Mouse (Mus musculus) thymus, adult 2 months (tissue): Measurements from ENCODE around the gene Hist2h2ab. TPM values are rescaled to one million over a fixed set of nuclear protein-coding genes. Genes with fewer than 3 reads are reported as not detected.
A peak's percentile ranks its signal among the peaks of the same experiment; 100 is the strongest.

Experiments
- DNase-seq: peaks from one replicate; pipeline ENCODE4 v3.0.0; 2021
- H3K27ac ChIP-seq: fragments of 200-500 bp; 2 replicates; pipeline ENCODE4 v1.5.1; 2012; ENCODE audit warnings: low read length, control low read depth; ENCODE audit not compliant: control insufficient read depth, insufficient read depth
- H3K27me3 ChIP-seq: fragments of 200-500 bp; 2 replicates; pipeline ENCODE4 v1.6.1; 2012; ENCODE audit warnings: mild to moderate bottlenecking, low read length, moderate library complexity, mixed read lengths; ENCODE audit not compliant: control insufficient read depth, insufficient read depth
- H3K36me3 ChIP-seq: fragments of 200-500 bp; 2 replicates; pipeline ENCODE4 v1.6.1; 2012; ENCODE audit warnings: mild to moderate bottlenecking, low read length, moderate library complexity; ENCODE audit not compliant: control insufficient read depth, insufficient read depth
- H3K4me1 ChIP-seq: fragments of 200-500 bp; replicated peaks from 2 replicates; pipeline ENCODE4 v1.6.1; 2012; ENCODE audit warnings: low read length; ENCODE audit not compliant: control insufficient read depth, insufficient read depth
- H3K4me3 ChIP-seq: fragments of 200-500 bp; 2 replicates; pipeline ENCODE4 v1.5.1; 2012; ENCODE audit warnings: mild to moderate bottlenecking, low read length, control low read depth, moderate library complexity; ENCODE audit not compliant: control insufficient read depth, insufficient read depth
- CTCF ChIP-seq: fragments of 200-500 bp; IDR thresholded peaks from 2 replicates; pipeline ENCODE4 v1.5.1; 2012; ENCODE audit warnings: mild to moderate bottlenecking, control low read depth, low read length, moderate library complexity, borderline replicate concordance; ENCODE audit not compliant: control insufficient read depth, poor library complexity, insufficient read depth; ENCODE audit errors: extremely low read depth
- POLR2A ChIP-seq: fragments of 200-500 bp; IDR thresholded peaks from 2 replicates; pipeline ENCODE4 v1.6.1; 2012; ENCODE audit warnings: mild to moderate bottlenecking, low read length, control low read depth, moderate library complexity; ENCODE audit not compliant: control insufficient read depth, poor library complexity, insufficient read depth; ENCODE audit errors: extremely low read depth
- WGBS: fragments of 180-500 bp; shearing (Covaris S2); methylation state at CpG from one replicate; pipeline ENCODE4 v1.1.7; 2018; 5-methylcytosine and 5-hydroxymethylcytosine counted together
- polyA plus RNA-seq: library from polyadenylated mRNA; depleted of rRNA; stranded (reverse); fragments of >200 nt; gene quantifications from 2 replicates; pipeline ENCODE4 v1.2.3, GENCODE M21; 2012

The Hist2h2ab gene
- polyA plus RNA-seq, 1 experiment: 6.1 TPM

DNA sequence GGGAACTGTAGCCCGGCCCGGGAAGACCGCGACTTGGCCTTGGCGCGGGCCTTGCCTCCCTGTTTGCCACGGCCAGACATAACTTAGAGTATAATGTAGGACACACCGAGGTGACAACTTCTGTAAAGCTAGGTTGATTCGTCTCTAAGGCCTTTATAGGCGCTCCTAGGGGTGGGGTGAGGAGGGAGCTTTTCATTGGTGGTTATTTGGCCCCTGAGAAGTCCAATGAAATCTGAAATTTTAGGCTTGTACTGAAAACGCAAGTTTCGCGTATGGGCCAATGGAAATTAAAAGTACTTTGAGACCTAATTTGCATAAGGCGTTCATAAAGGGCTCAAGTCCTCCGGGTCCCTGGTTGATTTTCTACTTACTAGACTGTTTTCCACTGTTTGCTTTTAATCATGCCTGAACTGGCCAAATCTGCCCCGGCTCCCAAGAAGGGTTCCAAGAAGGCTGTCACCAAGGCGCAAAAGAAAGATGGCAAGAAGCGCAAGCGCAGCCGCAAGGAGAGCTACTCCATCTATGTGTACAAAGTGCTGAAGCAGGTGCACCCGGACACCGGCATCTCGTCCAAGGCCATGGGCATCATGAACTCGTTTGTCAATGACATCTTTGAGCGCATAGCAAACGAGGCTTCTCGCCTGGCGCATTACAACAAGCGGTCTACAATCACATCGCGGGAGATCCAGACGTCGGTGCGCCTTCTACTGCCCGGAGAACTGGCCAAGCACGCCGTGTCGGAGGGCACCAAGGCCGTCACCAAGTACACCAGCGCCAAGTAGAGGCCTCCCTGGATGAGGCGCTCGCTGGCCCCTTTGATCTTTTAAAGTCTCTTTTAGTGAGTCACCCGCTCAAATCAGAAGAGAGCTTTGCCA lies 1.3 kb downstream of the Hist2h2ab start, which contains the start of the genes Hist2h2ac and Hist2h2be:
TSS of gene Hist2h2ac (minus strand) at position 116 of the 875 bp plus-strand sequence.
TSS of gene Hist2h2be (plus strand) at position 355 of the 875 bp plus-strand sequence.
- under 1% methylated on average over 43 of the region's 43 CpGs for WGBS
- peaks cover 23% of the 10 kb centered on the region for H3K4me1 ChIP-seq
- DNase-seq: peak; percentile 90
- peak within 1 kb of the TSS; percentile 89 for H3K4me3 ChIP-seq
- no peaks in the 10 kb centered on the region for H3K36me3 ChIP-seq
- TF ChIP-seq POLR2A (peak; percentile 50; the same call in 1 of the 2 replicates), CTCF (no peak)
- peak within 1 kb of the TSS; percentile 98 for H3K27ac ChIP-seq
- H3K27me3 ChIP-seq: no peaks in the 10 kb centered on the region

- no peak for TF ChIP-seq POLR2A
- no peak for TF ChIP-seq CTCF
- DNase-seq: peak; percentile 45
- H3K27me3 ChIP-seq: no peaks in the 10 kb centered on the region
- peak overlapping the region; percentile 97 for H3K27ac ChIP-seq
- H3K36me3 ChIP-seq: no peaks in the 10 kb centered on the region
- H3K4me3 ChIP-seq: peak overlapping the region; percentile 89
- H3K4me1 ChIP-seq: peaks cover 23% of the 10 kb centered on the region
- WGBS: 8% methylated on average over 9 of the region's 9 CpGs
These were observed 2.0 kb downstream of the Hist2h2ab start for GRCm38 (mm10) chr3:96221640-96222038.

- Histone ChIP-seq H3K27ac (no peak overlapping the region), H3K36me3 (no peaks in the 10 kb centered on the region), H3K27me3 (no peaks in the 10 kb centered on the region), H3K4me1 (peaks cover 23% of the 10 kb centered on the region), H3K4me3 (no peak overlapping the region)
- 92% methylated on average over 4 of the region's 4 CpGs for WGBS
- DNase-seq: no peak
- TF ChIP-seq POLR2A: no peak
- no peak for TF ChIP-seq CTCF
These were observed 3.1 kb downstream of the Hist2h2ab start for GRCm38 (mm10) chr3:96222774-96223173.

DNA sequence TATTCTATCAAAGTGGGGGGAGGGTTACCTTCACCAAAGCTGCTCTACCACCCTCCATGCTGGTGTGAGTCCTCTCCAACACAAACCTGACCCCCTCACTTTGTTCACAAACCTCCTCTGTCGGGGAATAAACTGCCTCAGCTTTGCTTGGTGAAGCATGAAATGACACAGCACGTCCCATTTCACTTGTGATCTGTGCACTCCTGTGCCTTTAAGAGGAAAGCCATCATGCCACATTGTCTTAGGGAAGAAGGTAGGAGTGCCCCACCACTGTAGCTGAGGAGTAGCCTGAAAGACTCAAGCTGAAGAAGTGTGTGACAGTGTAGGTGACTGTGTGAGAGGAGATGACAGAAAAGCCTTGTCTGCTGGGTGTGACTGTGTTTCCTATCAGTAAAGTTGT lies 5.8 kb downstream of the Hist2h2ab start:
- Histone ChIP-seq H3K27ac (no peak overlapping the region), H3K4me3 (no peak overlapping the region), H3K4me1 (peaks cover 19% of the 10 kb centered on the region), H3K36me3 (no peaks in the 10 kb centered on the region), H3K27me3 (no peaks in the 10 kb centered on the region)
- TF ChIP-seq POLR2A: no peak
- TF ChIP-seq CTCF: no peak
- WGBS: 82% methylated on average over 2 of the region's 2 CpGs
- no peak for DNase-seq

DNA sequence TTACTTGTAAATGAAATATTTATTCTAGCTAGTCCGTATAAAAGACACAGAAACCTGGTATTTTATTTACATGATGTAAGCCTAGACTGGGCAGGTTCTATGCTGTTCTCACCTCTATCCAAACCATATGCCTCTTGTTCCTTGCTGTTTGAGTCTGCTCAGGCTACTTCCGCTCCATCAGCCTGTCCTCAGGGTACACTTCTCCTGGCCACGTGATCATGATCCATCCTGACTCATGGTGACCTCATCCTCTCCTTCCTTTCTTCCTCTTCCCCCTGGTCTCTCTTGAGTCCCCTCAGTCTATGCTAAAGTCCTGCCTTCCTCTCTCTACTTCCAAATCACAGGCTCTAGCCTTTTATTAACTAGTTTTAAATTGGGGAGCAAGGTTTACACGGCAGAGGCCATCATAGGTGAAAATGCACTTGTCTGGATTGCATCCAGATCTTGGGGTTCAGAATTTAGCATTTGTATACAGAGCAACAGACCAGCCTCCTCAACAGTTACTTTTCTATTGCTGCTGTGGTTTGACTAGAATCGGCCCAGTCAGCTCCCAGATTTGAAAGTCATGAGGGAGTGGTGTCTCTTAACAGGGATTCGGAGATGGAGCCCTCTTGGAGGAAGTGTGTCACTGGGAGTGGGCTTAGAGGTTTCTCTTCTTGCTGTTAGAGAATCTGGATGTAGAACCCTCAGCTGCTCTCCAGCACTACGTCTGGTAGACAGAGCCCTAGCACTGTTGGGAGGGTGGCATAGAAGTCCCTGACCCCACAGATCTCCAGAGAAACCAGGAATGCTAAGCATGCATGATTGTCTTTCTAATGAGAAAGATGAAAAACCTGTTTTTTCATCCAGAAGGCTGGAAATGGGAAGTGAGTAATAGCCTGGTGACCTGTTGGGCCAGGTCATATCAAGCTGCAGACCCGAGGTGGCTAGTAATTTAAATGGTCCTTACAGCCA lies 7.3 kb downstream of the Hist2h2ab start:
- H3K4me1 ChIP-seq: peaks cover 16% of the 10 kb centered on the region
- H3K27me3 ChIP-seq: no peaks in the 10 kb centered on the region
- no peaks in the 10 kb centered on the region for H3K36me3 ChIP-seq
- WGBS: 83% methylated on average over 8 of the region's 8 CpGs
- no peak overlapping the region for H3K4me3 ChIP-seq
- TF ChIP-seq CTCF (no peak), POLR2A (no peak)
- no peak for DNase-seq
- H3K27ac ChIP-seq: no peak overlapping the region

- no peak for DNase-seq
- TF ChIP-seq CTCF (no peak), POLR2A (no peak)
- Histone ChIP-seq H3K27me3 (no peaks in the 10 kb centered on the region), H3K27ac (no peak overlapping the region), H3K4me1 (peaks cover 8% of the 10 kb centered on the region), H3K36me3 (no peaks in the 10 kb centered on the region), H3K4me3 (no peak overlapping the region)
- 66% methylated on average over 2 of the region's 2 CpGs for WGBS
These were observed 9.2 kb downstream of the Hist2h2ab start for GRCm38 (mm10) chr3:96228828-96229227.
